Mouse (Mus musculus) ES-Bruce4 (cell line): ENCODE data around the gene Epyc.

ENCODE experiments used
- CTCF ChIP-seq: IDR thresholded peaks from one replicate; pipeline ENCODE4 v1.8.1; 2011; ENCODE audit warnings: low read depth, low read length
- POLR2A ChIP-seq: IDR thresholded peaks from one replicate; pipeline ENCODE4 v1.8.1; 2011; ENCODE audit warnings: low read length; ENCODE audit not compliant: insufficient read depth

DNA sequence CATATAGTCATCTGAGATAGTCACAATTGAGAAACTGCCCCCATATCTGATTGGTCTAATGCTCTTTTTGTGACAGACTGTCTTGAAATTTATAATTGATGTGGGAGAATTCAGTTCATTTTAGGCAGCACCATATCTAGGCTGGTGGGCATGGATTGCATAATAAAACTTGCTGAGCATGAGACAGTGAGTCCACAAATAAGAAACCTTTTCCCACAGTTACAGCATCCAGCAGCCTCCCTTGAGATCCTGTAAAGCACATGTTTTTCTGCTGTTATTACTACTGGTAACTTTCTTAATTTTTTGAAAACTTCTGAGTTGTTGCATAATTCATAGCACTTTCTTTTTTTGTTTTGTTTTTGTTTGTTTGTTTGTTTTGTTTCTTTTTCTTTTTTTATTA lies 39.1 kb downstream of the Epyc start:
- TF ChIP-seq CTCF (no peak), POLR2A (no peak)
